ENCODE assay signal across 8 mouse cellular contexts in the genomic region with DNA sequence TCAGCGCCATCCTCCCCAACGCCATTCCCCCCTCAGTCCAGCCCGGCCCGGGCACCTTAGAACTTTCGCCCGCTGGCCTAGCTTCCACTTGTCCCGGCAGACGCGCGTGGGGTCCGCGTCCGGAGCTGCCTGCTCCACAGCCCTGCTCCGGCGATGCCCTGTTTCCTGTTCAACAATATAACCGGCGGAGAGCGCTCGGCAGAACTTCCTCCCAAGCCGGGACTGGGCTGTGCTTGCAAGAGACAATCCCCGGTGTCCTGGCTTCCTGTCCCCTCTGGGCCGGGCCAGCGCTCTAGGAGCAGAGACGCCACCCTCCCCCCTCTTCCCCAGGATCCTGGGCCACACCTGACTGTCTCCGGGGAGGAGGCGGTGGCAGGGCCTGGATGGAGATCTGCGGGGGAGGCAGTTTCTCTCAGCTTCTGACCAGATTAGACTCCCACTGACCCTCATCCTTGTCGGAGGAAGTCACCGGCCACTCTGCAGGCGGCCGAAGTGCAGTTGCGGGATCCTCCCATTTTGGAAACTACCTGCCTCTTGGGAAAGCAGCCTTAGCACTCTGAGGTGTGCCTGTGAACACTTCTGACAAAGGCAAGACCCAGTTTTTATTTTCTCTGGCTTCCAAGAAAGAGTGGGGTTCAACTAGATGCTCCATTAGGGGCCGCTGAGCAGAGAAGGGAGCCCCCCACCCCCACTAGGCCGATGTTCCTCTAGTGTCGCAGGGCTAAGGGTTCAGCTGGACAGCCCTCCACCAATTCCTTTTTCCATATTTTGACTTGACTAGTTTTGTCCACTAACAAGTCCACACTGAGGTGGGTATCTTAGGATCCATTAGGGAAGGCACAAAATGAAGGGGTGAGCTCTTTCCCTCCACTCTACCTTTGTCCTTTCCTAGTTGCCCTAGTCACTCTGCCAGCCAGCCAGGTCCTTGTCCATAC. TPM values are rescaled to one million over a fixed set of nuclear protein-coding genes. Genes with fewer than 3 reads are reported as not detected.
DNase-seq lines count a peak whose midpoint lies in the region; ATAC-seq lines count a peak whose summit lies in the region.

Gene Arhgap27 (minus strand): TSS at position 479 of the 935 bp plus-strand sequence.

- no peaks in the 10 kb centered on the region for H3K9me3 ChIP-seq in hindbrain, embryonic 16.5 days (ENCODE audit: control insufficient read depth, low read length)
- H3K9me3 ChIP-seq in limb, embryonic 11.5 days (ENCODE audit: control insufficient read depth, low read length) = no peaks in the 10 kb centered on the region
- no peaks in the 10 kb centered on the region for H3K9me3 ChIP-seq in midbrain, embryonic 13.5 days

- H3K4me3 ChIP-seq in hindbrain, embryonic 16.5 days (ENCODE audit: low read length) = peak within 1 kb of the TSS; percentile 40
- H3K4me3 ChIP-seq in limb, embryonic 11.5 days (ENCODE audit: low read depth, low read length) = peak within 1 kb of the TSS; percentile 35
- H3K4me3 ChIP-seq in midbrain, embryonic 13.5 days (replicated peaks) = peak within 1 kb of the TSS; percentile 37

- peak within 1 kb of the TSS; percentile 53 for H3K9ac ChIP-seq in hindbrain, embryonic 16.5 days (ENCODE audit: low read depth, low read length)
- peak within 1 kb of the TSS; percentile 40 for H3K9ac ChIP-seq in limb, embryonic 11.5 days (ENCODE audit: low read length)
- H3K9ac ChIP-seq in midbrain, embryonic 13.5 days (replicated peaks) = peak within 1 kb of the TSS; percentile 64

- H3K4me2 ChIP-seq in hindbrain, embryonic 16.5 days (ENCODE audit: low read length) = peak within 1 kb of the TSS; percentile 72
- H3K4me2 ChIP-seq in limb, embryonic 11.5 days (ENCODE audit: low read depth, severe bottlenecking) = peak within 1 kb of the TSS; percentile 74
- H3K4me2 ChIP-seq in midbrain, embryonic 13.5 days (replicated peaks) = peak within 1 kb of the TSS; percentile 56

- 4% methylated on average over 33 of the region's 35 CpGs for WGBS in hindbrain, embryonic 16.5 days
- 2% methylated on average over 35 of the region's 35 CpGs for WGBS in limb, embryonic 11.5 days
- WGBS in midbrain, embryonic 13.5 days = 2% methylated on average over 35 of the region's 35 CpGs

- H3K4me1 ChIP-seq in hindbrain, embryonic 16.5 days (ENCODE audit: control insufficient read depth, insufficient read depth, low read depth, low read length) = peaks cover 28% of the 10 kb centered on the region
- peaks cover 16% of the 10 kb centered on the region for H3K4me1 ChIP-seq in limb, embryonic 11.5 days (ENCODE audit: control insufficient read depth, insufficient read depth, low read length)
- peaks cover 37% of the 10 kb centered on the region for H3K4me1 ChIP-seq in midbrain, embryonic 13.5 days (replicated peaks)

- H3K27ac ChIP-seq in hindbrain, embryonic 16.5 days (ENCODE audit: low read depth, low read length) = peak within 1 kb of the TSS; percentile 25
- H3K27ac ChIP-seq in limb, embryonic 11.5 days (replicated peaks; ENCODE audit: low read depth, low read length) = peak within 1 kb of the TSS; percentile 42; the same call in 1 of the 2 replicates
- H3K27ac ChIP-seq in midbrain, embryonic 13.5 days = no peak within 1 kb of the TSS

- H3K27me3 ChIP-seq in hindbrain, embryonic 16.5 days (replicated peaks; ENCODE audit: control insufficient read depth, insufficient read depth, low read length) = peaks cover 52% of the 10 kb centered on the region
- peaks cover 56% of the 10 kb centered on the region for H3K27me3 ChIP-seq in limb, embryonic 11.5 days (ENCODE audit: control insufficient read depth, insufficient read depth, low read length)
- H3K27me3 ChIP-seq in midbrain, embryonic 13.5 days = peaks cover 80% of the 10 kb centered on the region

- DNase-seq in cerebellum, adult 11 months = peak; percentile 29
- DNase-seq in cerebellum, postnatal 4 days (ENCODE audit: low spot score in 2 of 2) = no peak
- peak; percentile 45 for DNase-seq in cerebellum, adult 9-11 months
- DNase-seq in gastrocnemius, postnatal 10 days = peak; percentile 58
- no peak for DNase-seq in limb, embryonic 11.5 days (ENCODE audit: low spot score)
- peak; percentile 60 to 80 for DNase-seq in spleen, postnatal 4 days (ENCODE audit: low spot score in 2 of 2)

- H3K36me3 ChIP-seq in hindbrain, embryonic 16.5 days (ENCODE audit: control insufficient read depth, insufficient read depth, low read length) = peaks cover 3% of the 10 kb centered on the region; the same call in 1 of the 2 replicates
- no peaks in the 10 kb centered on the region for H3K36me3 ChIP-seq in limb, embryonic 11.5 days (ENCODE audit: control insufficient read depth, insufficient read depth, low read length)
- peaks cover 30% of the 10 kb centered on the region for H3K36me3 ChIP-seq in midbrain, embryonic 13.5 days

- peak; percentile 15; the same call in 1 of the 2 replicates for ATAC-seq in hindbrain, embryonic 16.5 days
- ATAC-seq in limb, embryonic 11.5 days (ENCODE audit: insufficient number of reproducible peaks, low FRiP score, low TSS enrichment, low read depth) = no peak
- peak; percentile 25; the same call in 1 of the 2 replicates for ATAC-seq in midbrain, embryonic 13.5 days

RNA-seq across cellular contexts. Expression of gene Arhgap27, which starts in this region (rescaled TPM):
- total RNA-seq in gastrocnemius, postnatal 10 days (2021) = 10 to 100 TPM in 1 of 2 experiments, 1 to 10 TPM in 1; 9.7 to 12.6 TPM
- polyA plus RNA-seq in hindbrain, embryonic 16.5 days (2015; fragmentation: Nextera tagmentation; extraction: Ambion mirVana) = 4.8 and 5.6 TPM in 2 replicates
- 4.7 TPM in 2 replicates for polyA plus RNA-seq in limb, embryonic 11.5 days (2014; fragmentation: Nextera tagmentation; extraction: Ambion mirVana)
- polyA plus RNA-seq in midbrain, embryonic 13.5 days (2015; fragmentation: Nextera tagmentation; extraction: Ambion mirVana) = 1.7 and 2.6 TPM in 2 replicates

Comparison
In these comparisons a context has a peak if more than half of its experiments do, and no peak if none do; other contexts are left out.
1. DNase-seq: peak in cerebellum, adult 11 months (single experiment), cerebellum, adult 9-11 months (single experiment), gastrocnemius, postnatal 10 days (single experiment) and spleen, postnatal 4 days (2 of 2); none in cerebellum, postnatal 4 days (0 of 2) and limb, embryonic 11.5 days (single experiment).
2. Peak in every context shown above with its lines, with median percentiles within 50 percentile points of each other: H3K4me2 ChIP-seq, H3K4me3 ChIP-seq and H3K9ac ChIP-seq.